Mouse (Mus musculus) limb, embryonic 14.5 days (tissue): ENCODE data around the gene Tmem150b. TPM values are rescaled to one million over a fixed set of nuclear protein-coding genes. Genes with fewer than 3 reads are reported as not detected.

ENCODE experiments used
- ATAC-seq: fragments of 200-750 bp; cut with Nextera tagmentation; 2 replicates; pipeline ENCODE4 v1.8.0; 2017; ENCODE audit warnings: low read depth, moderate number of reproducible peaks, moderate TSS enrichment; ENCODE audit not compliant: low FRiP score
- DNase-seq: peaks from one replicate; pipeline ENCODE4 v3.0.0-alpha.2; 2015; ENCODE audit warnings: low spot score
- H3K27ac ChIP-seq: fragments of 300-500 bp; sonication (generic); replicated peaks from 2 replicates; pipeline ENCODE4 v1.5.1; 2014; ENCODE audit warnings: low read depth, mild to moderate bottlenecking, low read length, moderate library complexity, mixed read lengths
- H3K27me3 ChIP-seq: fragments of 300-500 bp; sonication (generic); 2 replicates; pipeline ENCODE4 v1.6.1; 2014; ENCODE audit warnings: low read length, mixed read lengths; ENCODE audit not compliant: control insufficient read depth, insufficient read depth
- H3K36me3 ChIP-seq: fragments of 300-500 bp; sonication (generic); 2 replicates; pipeline ENCODE4 v1.6.1; 2014; ENCODE audit warnings: mild to moderate bottlenecking, low read length, moderate library complexity, mixed read lengths; ENCODE audit not compliant: control insufficient read depth, insufficient read depth
- H3K4me1 ChIP-seq: fragments of 300-500 bp; sonication (generic); 2 replicates; pipeline ENCODE4 v1.6.1; 2014; ENCODE audit warnings: antibody characterized with exemption, low read length, mixed read lengths; ENCODE audit not compliant: control insufficient read depth, insufficient read depth
- H3K4me2 ChIP-seq: fragments of 300-500 bp; sonication (generic); replicated peaks from 2 replicates; pipeline ENCODE4 v1.6.1; 2014; ENCODE audit warnings: low read depth, mild to moderate bottlenecking, low read length, moderate library complexity; ENCODE audit not compliant: severe bottlenecking
- H3K4me3 ChIP-seq: fragments of 300-500 bp; sonication (generic); replicated peaks from 2 replicates; pipeline ENCODE4 v1.5.1; 2014; ENCODE audit warnings: low read length
- H3K9ac ChIP-seq: fragments of 300-500 bp; sonication (generic); 2 replicates; pipeline ENCODE4 v1.6.1; 2014; ENCODE audit warnings: mild to moderate bottlenecking, low read depth, low read length, moderate library complexity; ENCODE audit not compliant: severe bottlenecking
- H3K9me3 ChIP-seq: fragments of 300-500 bp; sonication (generic); 2 replicates; pipeline ENCODE4 v1.6.1; 2016; ENCODE audit warnings: low read length; ENCODE audit not compliant: control insufficient read depth
- POLR2A ChIP-seq: fragments of 200-500 bp; IDR thresholded peaks from 2 replicates; pipeline ENCODE4 v1.8.0; 2012; ENCODE audit warnings: inconsistent platforms, mild to moderate bottlenecking, moderate library complexity, borderline replicate concordance; ENCODE audit not compliant: insufficient read depth, insufficient read length; ENCODE audit errors: extremely low read depth
- WGBS: fragments of 180-500 bp; shearing (Covaris S2); extraction: QIAGEN DNeasy Blood & Tissue Kit; methylation state at CpG from one replicate; pipeline ENCODE4 v1.1.7; 2014; 5-methylcytosine and 5-hydroxymethylcytosine counted together
- polyA plus RNA-seq, 2 experiments: library from polyadenylated mRNA; depleted of rRNA in 1 of 2; stranded (reverse) in 1 of 2; unstranded in 1 of 2; fragments of >200 nt; fragmentation: Nextera tagmentation in 1 of 2; extraction: Ambion mirVana in 1 of 2; gene quantifications; 2 replicates each; pipeline versions ENCODE4 v1.2.1 to v1.2.3; 2012 to 2014

Tmem150b gene
- polyA plus RNA-seq (2012; rRNA removed) (0.17 and 0.24 TPM in 2 replicates), polyA plus RNA-seq (2014; fragmentation: Nextera tagmentation; extraction: Ambion mirVana) (0.17 and 0.46 TPM in 2 replicates)

GRCm38 (mm10) chr7:4725169-4725568, at the start of gene Tmem150b:
Tmem150b (minus strand) TSS chr7:4725249.
- Histone ChIP-seq H3K4me1 (no peaks in the 10 kb centered on the region), H3K36me3 (no peaks in the 10 kb centered on the region), H3K27ac (no peak within 1 kb of the TSS), H3K27me3 (no peaks in the 10 kb centered on the region), H3K4me2 (no peak within 1 kb of the TSS), H3K4me3 (no peak within 1 kb of the TSS), H3K9me3 (no peaks in the 10 kb centered on the region), H3K9ac (no peak within 1 kb of the TSS)
- no peak for DNase-seq
- no peak for TF ChIP-seq POLR2A
- 80% methylated on average over 7 of the region's 7 CpGs for WGBS
- no peak for ATAC-seq

GRCm38 (mm10) chr7:4771202-4771601, 46.2 kb upstream of the Tmem150b start, which contains the start of gene Fam71e2:
Fam71e2 (minus strand) TSS chr7:4771302.
- Histone ChIP-seq H3K9me3 (no peaks in the 10 kb centered on the region), H3K36me3 (no peaks in the 10 kb centered on the region), H3K9ac (no peak within 1 kb of the TSS), H3K4me2 (no peak within 1 kb of the TSS), H3K27me3 (peaks cover 9% of the 10 kb centered on the region), H3K4me1 (no peaks in the 10 kb centered on the region), H3K4me3 (no peak within 1 kb of the TSS), H3K27ac (no peak within 1 kb of the TSS)
- WGBS, result 63% methylated on average over 4 of the region's 5 CpGs
- DNase-seq (no peak), ATAC-seq (no peak)
- TF ChIP-seq POLR2A, result no peak

DNA sequence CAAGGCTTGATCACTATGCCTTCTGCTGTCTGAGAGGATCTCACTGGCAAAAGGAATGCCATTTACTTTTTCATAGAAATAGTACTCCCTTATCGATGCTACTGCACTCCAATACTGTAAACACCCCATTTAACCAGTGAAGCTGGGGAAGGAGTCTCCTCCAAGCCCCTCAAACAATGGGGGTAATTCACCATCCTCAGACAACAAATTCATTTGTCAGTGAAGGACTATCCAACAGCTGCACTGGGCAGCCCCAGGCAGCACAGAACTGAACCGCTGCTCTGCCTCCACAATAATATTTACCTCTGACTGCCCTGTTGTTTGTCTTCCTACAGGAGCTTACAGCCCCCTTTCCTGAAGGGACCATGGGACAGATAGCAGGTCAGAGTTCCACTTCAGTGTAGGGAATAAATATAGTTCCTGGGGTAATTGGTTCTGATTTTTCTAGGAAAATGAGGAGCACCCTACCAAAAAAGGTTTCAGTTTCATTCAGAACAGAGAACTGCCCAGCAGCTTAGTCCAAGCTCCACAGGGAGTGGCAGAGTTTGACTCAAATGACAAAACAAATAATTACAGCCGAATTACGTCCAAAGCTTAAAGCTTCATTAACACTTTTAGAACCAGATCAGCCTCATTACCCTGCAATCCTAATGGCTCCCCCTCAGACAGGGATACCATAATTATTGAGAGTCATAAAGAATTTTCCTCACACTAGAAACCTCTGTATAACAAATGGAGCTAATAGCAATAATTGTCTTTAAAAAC, 40.1 kb upstream of the Tmem150b start:
- H3K4me1 ChIP-seq, result no peaks in the 10 kb centered on the region
- TF ChIP-seq POLR2A, result no peak
- H3K9me3 ChIP-seq, result no peaks in the 10 kb centered on the region
- H3K4me2 ChIP-seq, result no peak overlapping the region
- 20% methylated on average over 4 of the region's 4 CpGs for WGBS
- ATAC-seq (no peak), DNase-seq (no peak)
- no peak overlapping the region for H3K27ac ChIP-seq
- H3K9ac ChIP-seq, result no peak overlapping the region
- no peaks in the 10 kb centered on the region for H3K27me3 ChIP-seq
- H3K36me3 ChIP-seq, result no peaks in the 10 kb centered on the region
- H3K4me3 ChIP-seq, result no peak overlapping the region

GRCm38 (mm10) chr7:4759670-4760069, 34.6 kb upstream of the Tmem150b start:
- Histone ChIP-seq H3K27me3 (no peaks in the 10 kb centered on the region), H3K9me3 (no peaks in the 10 kb centered on the region), H3K36me3 (no peaks in the 10 kb centered on the region), H3K4me2 (no peak overlapping the region), H3K9ac (no peak overlapping the region), H3K4me3 (no peak overlapping the region), H3K4me1 (no peaks in the 10 kb centered on the region), H3K27ac (no peak overlapping the region)
- no peak for ATAC-seq
- no peak for TF ChIP-seq POLR2A
- DNase-seq, result no peak
- WGBS, result 50% methylated on average over 1 of the region's 1 CpGs

- peak; percentile 95 for ATAC-seq
- H3K9me3 ChIP-seq, result no peaks in the 10 kb centered on the region
- H3K4me3 ChIP-seq, result peak within 1 kb of the TSS; percentile 39
- H3K4me2 ChIP-seq, result peak within 1 kb of the TSS; percentile 51
- H3K36me3 ChIP-seq, result no peaks in the 10 kb centered on the region
- TF ChIP-seq POLR2A, result peak; percentile 58; the same call in 1 of the 2 replicates
- peak; percentile 98 for DNase-seq
- no peaks in the 10 kb centered on the region for H3K27me3 ChIP-seq
- H3K4me1 ChIP-seq, result peaks cover 9% of the 10 kb centered on the region
- WGBS, result 5% methylated on average over 24 of the region's 24 CpGs
- H3K27ac ChIP-seq, result peak within 1 kb of the TSS; percentile 63
- peak within 1 kb of the TSS; percentile 52 for H3K9ac ChIP-seq
Observed at GRCm38 (mm10) chr7:4752821-4753570, 27.9 kb upstream of the Tmem150b start, which contains the start of gene Cox6b2. Cox6b2 (minus strand) TSS chr7:4753094.
